Mouse (Mus musculus) embryo, embryonic 9.5 days (tissue): ENCODE results near the gene Cyp2b10.
"Not testable (repeated sequence)": the region's sequence is repeated elsewhere in the genome, so short reads cannot be mapped to it uniquely, and the experiment has no call there.

ENCODE experiments used
- DNase-seq: peaks from one replicate; pipeline ENCODE4 v3.0.0-alpha.2; 2017; ENCODE audit errors: extremely low spot score

The Cyp2b10 gene

GRCm38 (mm10) chr7:25916116-25916515 is 18.7 kb downstream of the Cyp2b10 start:
- DNase-seq: no peak

- DNase-seq: not testable (repeated sequence)
These were observed 19.9 kb downstream of the Cyp2b10 start for GRCm38 (mm10) chr7:25917271-25917670.

- no peak for DNase-seq
These were observed 22.0 kb downstream of the Cyp2b10 start for GRCm38 (mm10) chr7:25919467-25919866.

GRCm38 (mm10) chr7:25945274-25945673 is 47.9 kb downstream of the Cyp2b10 start:
- DNase-seq: no peak
